Mouse (Mus musculus) kidney, postnatal 25 days (tissue): Measurements from ENCODE around the gene N4bp2l1.

Source experiments
- DNase-seq, 2 experiments: peaks; one replicate each; pipeline ENCODE4 v3.0.0; 2021; ENCODE audit warnings: mixed read lengths in 2 of 2

N4bp2l1 gene

DNA sequence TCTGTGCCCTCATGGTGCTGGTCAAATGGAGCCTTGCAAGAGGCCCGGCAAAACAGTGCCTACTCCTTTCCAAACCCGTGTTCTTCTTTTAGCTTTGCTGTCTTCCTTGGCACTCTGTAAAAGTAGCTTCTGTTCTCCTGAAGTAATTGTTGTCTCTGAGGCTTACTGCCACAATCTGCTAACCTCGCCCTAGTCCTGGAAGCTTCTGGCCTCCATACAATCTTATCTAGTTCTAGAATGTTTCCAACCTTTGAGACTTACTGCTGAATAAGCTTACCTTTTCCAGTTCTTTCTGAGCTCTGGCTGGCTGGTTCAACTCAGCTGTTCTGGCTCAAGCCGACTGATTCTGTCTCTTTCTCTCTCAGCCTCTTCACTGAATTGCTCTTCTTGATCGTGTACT is 35.2 kb downstream of the N4bp2l1 start:
- DNase-seq = no peak

DNA sequence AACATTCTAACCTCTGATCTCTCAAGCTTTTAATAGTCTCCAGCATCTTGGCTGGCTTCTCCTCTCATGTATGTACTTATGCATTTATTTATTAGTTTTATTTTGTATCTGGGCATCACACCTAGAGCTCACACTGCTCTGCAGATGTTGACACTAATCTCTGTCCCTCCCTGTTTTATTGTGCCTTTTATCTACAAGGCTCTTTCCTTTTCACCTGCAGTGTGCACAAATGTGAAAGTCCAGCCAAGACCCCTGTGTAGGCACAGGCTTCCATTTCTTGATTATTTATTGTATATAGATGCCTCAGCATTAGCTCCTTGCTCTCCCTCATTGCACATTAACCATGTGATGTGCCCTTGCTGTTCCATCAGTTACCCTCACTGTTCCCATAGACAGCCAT is 35.6 kb downstream of the N4bp2l1 start:
- no peak for DNase-seq

- DNase-seq = no peak
These were observed 36.1 kb downstream of the N4bp2l1 start for GRCm38 (mm10) chr5:150560851-150561250.

GRCm38 (mm10) chr5:150559519-150560103 is 37.4 kb downstream of the N4bp2l1 start:
- DNase-seq = no peak

DNA sequence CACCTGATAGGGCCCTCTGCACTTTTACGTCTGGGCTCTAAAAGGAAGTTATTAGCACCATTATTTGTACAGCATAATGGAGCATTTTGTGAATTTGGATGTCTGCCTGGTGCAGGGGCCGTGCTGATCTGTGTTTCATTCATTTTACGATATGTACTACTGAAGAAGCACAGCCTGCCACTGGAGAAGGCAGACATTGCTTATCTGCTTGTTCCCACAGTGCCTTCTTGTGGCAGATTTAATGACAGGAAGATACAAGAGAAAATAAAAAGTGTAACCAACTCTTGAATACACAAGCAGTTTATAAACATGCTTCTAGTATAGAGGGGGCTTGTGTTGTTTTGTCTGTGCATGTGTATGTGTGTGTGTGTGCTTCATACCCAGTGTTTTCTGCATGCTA is 45.4 kb downstream of the N4bp2l1 start:
- DNase-seq = no peak

DNA sequence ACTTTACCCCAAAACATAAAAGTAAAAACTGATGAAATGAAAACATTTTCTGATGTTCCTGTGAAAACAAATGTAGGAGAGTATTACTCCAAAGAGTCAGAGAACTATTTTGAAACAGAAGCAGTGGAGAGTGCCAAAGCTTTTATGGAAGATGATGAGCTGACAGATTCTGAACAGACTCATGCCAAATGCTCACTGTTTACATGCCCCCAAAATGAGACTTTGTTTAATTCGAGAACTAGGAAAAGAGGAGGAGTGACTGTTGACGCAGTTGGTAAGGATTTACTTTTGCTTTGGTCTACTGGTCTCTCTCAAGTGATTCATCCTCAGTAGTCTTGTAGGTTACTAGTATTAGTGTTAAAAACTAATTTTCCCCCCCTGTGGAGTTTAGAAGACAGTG is 53.8 kb downstream of the N4bp2l1 start:
- no peak for DNase-seq

GRCm38 (mm10) chr5:150541302-150541701 is 55.7 kb downstream of the N4bp2l1 start:
- no peak for DNase-seq

GRCm38 (mm10) chr5:150525239-150525638 is 71.7 kb downstream of the N4bp2l1 start:
- DNase-seq = no peak

- DNase-seq = no peak
These were observed 74.1 kb downstream of the N4bp2l1 start for GRCm38 (mm10) chr5:150522867-150523234.

GRCm38 (mm10) chr5:150521937-150522866 is 74.8 kb downstream of the N4bp2l1 start, which contains the start of gene Brca2:
TSS of gene Brca2 (plus strand) at chr5:150522630.
- peak; percentile 90 to 94 for DNase-seq
